Mouse (Mus musculus): ENCODE data around the gene Pnliprp1. TPM values are rescaled to one million over a fixed set of nuclear protein-coding genes. Genes with fewer than 3 reads are reported as not detected.

Gene Pnliprp1
- polyA plus RNA-seq, 1 experiment from 2014 or later = 17.4 TPM

DNA sequence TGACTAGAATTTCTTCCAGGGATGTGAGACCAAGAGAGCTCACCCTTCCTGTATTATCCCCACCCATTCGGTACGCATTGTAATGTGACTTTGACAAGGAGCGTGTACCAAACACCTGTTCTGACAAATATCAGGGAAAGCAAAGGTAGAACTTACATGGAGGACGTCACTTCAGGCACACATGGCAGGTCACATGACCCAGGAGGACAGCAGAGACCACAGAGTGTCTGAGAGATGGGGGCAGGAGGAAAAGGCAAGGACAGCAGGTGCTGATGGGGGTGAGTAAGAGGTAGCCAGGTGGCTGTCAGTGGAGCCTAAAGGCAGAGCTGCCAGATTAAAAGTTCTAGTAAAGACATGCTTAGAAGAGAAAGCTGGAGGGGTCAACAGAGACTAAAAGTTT lies 14.0 kb downstream of the Pnliprp1 start:
- Histone ChIP-seq H3K4me2 (replicated peaks; ENCODE audit: low read depth) (no peak overlapping the region), H3K4me3 (ENCODE audit: low read depth, low read length) (no peak overlapping the region), H3K27me3 (replicated peaks; ENCODE audit: control insufficient read depth, insufficient read depth, low read length) (no peaks in the 10 kb centered on the region), H3K27ac (ENCODE audit: low read depth, low read length) (no peak overlapping the region), H3K36me3 (ENCODE audit: control insufficient read depth, insufficient read depth) (no peaks in the 10 kb centered on the region), H3K9ac (ENCODE audit: low read depth, low read length) (no peak overlapping the region), H3K4me1 (replicated peaks; ENCODE audit: control insufficient read depth, insufficient read depth, low read length) (no peaks in the 10 kb centered on the region), H3K9me3 (ENCODE audit: control insufficient read depth) (no peaks in the 10 kb centered on the region)
- 82% methylated on average over 4 of the region's 4 CpGs for WGBS
- ATAC-seq = no peak
- no peak for TF ChIP-seq CTCF (IDR thresholded peaks at IDR 0.05; ENCODE audit: low read depth)

DNA sequence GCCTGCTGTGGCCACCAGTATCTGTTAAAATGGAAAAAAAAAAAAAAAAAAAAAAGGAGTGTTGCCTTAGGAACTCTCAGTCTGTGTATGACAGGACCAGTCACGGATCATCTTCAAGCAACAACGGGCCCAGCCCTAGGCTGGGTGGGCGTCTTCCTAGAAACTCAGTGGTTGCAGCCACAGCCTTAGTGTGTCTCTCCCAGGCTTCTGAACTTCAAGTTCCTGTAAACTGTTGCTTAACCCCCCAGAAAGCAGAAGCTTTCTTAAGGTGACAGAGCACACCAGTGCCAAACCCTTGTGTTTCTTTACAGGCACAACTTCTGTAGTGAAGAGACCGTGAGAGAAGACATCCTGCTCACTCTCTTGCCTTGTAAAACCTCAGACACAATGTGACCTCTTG lies 15.0 kb downstream of the Pnliprp1 start:
- Histone ChIP-seq H3K4me1 (replicated peaks; ENCODE audit: control insufficient read depth, insufficient read depth, low read length) (no peaks in the 10 kb centered on the region), H3K27me3 (replicated peaks; ENCODE audit: control insufficient read depth, insufficient read depth, low read length) (no peaks in the 10 kb centered on the region), H3K36me3 (ENCODE audit: control insufficient read depth, insufficient read depth) (no peaks in the 10 kb centered on the region), H3K27ac (ENCODE audit: low read depth, low read length) (no peak overlapping the region), H3K9me3 (ENCODE audit: control insufficient read depth) (no peaks in the 10 kb centered on the region), H3K9ac (ENCODE audit: low read depth, low read length) (no peak overlapping the region), H3K4me3 (ENCODE audit: low read depth, low read length) (no peak overlapping the region), H3K4me2 (replicated peaks; ENCODE audit: low read depth) (no peak overlapping the region)
- WGBS = 47% methylated on average over 4 of the region's 4 CpGs
- no peak for TF ChIP-seq CTCF (IDR thresholded peaks at IDR 0.05; ENCODE audit: low read depth)
- ATAC-seq = no peak

DNA sequence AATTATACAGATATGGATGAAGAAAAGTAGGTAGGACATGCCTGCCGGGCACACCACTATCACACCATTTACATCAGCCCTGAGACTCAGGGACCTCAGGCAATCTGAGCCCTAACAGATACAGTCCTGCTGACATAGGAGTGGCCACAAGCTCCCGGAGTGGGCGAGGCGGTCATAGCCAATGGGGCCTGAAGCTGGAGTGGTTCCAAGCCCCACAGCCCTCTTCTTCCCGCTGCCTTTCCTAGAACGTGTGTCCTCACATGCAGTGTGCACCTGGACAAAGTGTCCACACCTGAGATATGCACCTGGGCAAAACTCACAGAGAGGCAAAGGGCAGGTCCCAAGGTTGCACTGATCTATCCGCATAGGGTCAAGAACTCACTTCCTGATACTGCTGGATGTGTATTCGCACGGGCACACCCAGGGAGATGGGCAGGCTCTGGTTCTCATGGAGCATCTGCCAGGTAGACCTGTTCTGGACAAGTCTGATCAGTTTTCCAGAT lies 18.9 kb downstream of the Pnliprp1 start:
- H3K27ac ChIP-seq (ENCODE audit: low read depth, low read length) = no peak overlapping the region
- ATAC-seq = peak; percentile 69
- no peak overlapping the region for H3K4me2 ChIP-seq (replicated peaks; ENCODE audit: low read depth)
- WGBS = 37% methylated on average over 9 of the region's 9 CpGs
- H3K27me3 ChIP-seq (replicated peaks; ENCODE audit: control insufficient read depth, insufficient read depth, low read length) = no peaks in the 10 kb centered on the region
- no peaks in the 10 kb centered on the region for H3K9me3 ChIP-seq (ENCODE audit: control insufficient read depth)
- H3K4me3 ChIP-seq (ENCODE audit: low read depth, low read length) = no peak overlapping the region
- TF ChIP-seq CTCF (IDR thresholded peaks at IDR 0.05; ENCODE audit: low read depth) = no peak
- no peaks in the 10 kb centered on the region for H3K4me1 ChIP-seq (replicated peaks; ENCODE audit: control insufficient read depth, insufficient read depth, low read length)
- no peaks in the 10 kb centered on the region for H3K36me3 ChIP-seq (ENCODE audit: control insufficient read depth, insufficient read depth)
- no peak overlapping the region for H3K9ac ChIP-seq (ENCODE audit: low read depth, low read length)

DNA sequence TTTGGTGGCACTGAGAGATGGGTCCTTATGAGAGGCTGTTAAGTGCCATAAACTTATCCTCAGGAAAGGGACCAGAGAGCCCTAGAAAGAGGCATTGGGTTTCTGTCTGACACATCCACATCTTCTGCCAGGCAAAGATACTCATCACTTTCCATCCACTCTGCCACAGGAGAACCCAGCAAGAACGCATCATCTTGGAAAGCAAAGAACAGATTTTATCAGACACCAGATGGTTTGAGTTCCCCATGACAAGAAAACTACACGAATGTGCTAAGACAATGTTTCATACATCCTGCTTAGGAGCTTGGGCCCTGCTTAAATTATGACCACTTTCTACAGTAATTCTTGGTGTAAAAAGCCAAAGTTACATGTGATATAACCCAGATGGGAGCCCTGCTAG lies 22.1 kb downstream of the Pnliprp1 start:
- Histone ChIP-seq H3K9ac (ENCODE audit: low read depth, low read length) (no peak overlapping the region), H3K9me3 (ENCODE audit: control insufficient read depth) (peaks cover 3% of the 10 kb centered on the region; the same call in 1 of the 2 replicates), H3K4me1 (replicated peaks; ENCODE audit: control insufficient read depth, insufficient read depth, low read length) (no peaks in the 10 kb centered on the region), H3K4me3 (ENCODE audit: low read depth, low read length) (no peak overlapping the region), H3K36me3 (ENCODE audit: control insufficient read depth, insufficient read depth) (no peaks in the 10 kb centered on the region), H3K27me3 (replicated peaks; ENCODE audit: control insufficient read depth, insufficient read depth, low read length) (no peaks in the 10 kb centered on the region), H3K27ac (ENCODE audit: low read depth, low read length) (no peak overlapping the region), H3K4me2 (replicated peaks; ENCODE audit: low read depth) (no peak overlapping the region)
- TF ChIP-seq CTCF (IDR thresholded peaks at IDR 0.05; ENCODE audit: low read depth) = no peak
- whole genome bisulfite sequencing = 79% methylated on average over 2 of the region's 2 CpGs
- no peak for ATAC-seq

DNA sequence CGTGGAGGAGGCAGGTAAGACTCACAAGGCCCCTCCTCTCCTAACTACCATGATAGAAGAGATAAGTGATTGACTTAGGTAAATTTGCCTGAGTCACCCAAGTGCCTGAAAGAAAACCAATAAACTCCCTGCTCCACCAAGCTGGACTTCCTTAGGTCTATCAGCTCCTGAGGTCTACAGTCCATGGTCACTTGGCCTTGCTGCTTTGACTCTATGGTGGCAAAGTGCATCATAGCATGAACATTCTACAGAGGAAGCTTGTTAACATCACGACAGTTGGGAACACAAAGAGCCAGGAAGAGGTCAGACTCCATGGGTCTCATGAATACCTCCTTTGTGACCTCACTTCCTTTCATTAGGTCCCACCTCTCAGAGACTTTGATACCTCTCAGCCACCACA lies 22.8 kb downstream of the Pnliprp1 start:
- H3K9ac ChIP-seq (ENCODE audit: low read depth, low read length) = no peak overlapping the region
- H3K4me1 ChIP-seq (replicated peaks; ENCODE audit: control insufficient read depth, insufficient read depth, low read length) = no peaks in the 10 kb centered on the region
- peak overlapping the region; percentile 15; the same call in 1 of the 2 replicates for H3K27ac ChIP-seq (ENCODE audit: low read depth, low read length)
- H3K4me3 ChIP-seq (ENCODE audit: low read depth, low read length) = no peak overlapping the region
- H3K27me3 ChIP-seq (replicated peaks; ENCODE audit: control insufficient read depth, insufficient read depth, low read length) = no peaks in the 10 kb centered on the region
- TF ChIP-seq CTCF (IDR thresholded peaks at IDR 0.05; ENCODE audit: low read depth) = no peak
- 38% methylated on average over 2 of the region's 2 CpGs for WGBS
- ATAC-seq = peak; percentile 70
- no peaks in the 10 kb centered on the region for H3K36me3 ChIP-seq (ENCODE audit: control insufficient read depth, insufficient read depth)
- peaks cover 3% of the 10 kb centered on the region; the same call in 1 of the 2 replicates for H3K9me3 ChIP-seq (ENCODE audit: control insufficient read depth)
- H3K4me2 ChIP-seq (replicated peaks; ENCODE audit: low read depth) = no peak overlapping the region

DNA sequence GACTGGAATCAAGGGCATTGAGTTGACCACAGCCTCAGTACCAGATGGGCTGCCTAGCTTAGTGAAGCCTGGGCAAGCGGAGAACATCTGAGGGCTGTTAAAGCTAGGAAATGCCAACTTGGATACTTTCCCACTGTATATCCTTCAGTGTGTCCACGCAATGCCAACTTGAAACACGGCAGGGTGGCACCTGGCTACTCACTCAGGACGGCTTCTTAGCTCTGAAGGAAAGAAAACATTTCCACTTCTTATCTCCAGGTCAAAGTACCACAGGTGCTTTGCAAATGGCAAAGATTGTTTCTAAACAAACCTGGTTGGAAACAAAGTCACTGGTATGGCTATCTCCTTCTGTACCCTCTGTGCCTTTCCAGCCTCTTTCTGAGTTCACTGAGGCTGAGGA lies 30.2 kb downstream of the Pnliprp1 start:
- Histone ChIP-seq H3K27ac (ENCODE audit: low read depth, low read length) (peak overlapping the region; percentile 79), H3K4me1 (replicated peaks; ENCODE audit: control insufficient read depth, insufficient read depth, low read length) (peaks cover 13% of the 10 kb centered on the region; the same call in 1 of the 2 replicates), H3K4me2 (replicated peaks; ENCODE audit: low read depth) (peak overlapping the region; percentile 38), H3K36me3 (ENCODE audit: control insufficient read depth, insufficient read depth) (no peaks in the 10 kb centered on the region), H3K27me3 (replicated peaks; ENCODE audit: control insufficient read depth, insufficient read depth, low read length) (no peaks in the 10 kb centered on the region), H3K9ac (ENCODE audit: low read depth, low read length) (no peak overlapping the region; the same call in 1 of the 2 replicates), H3K9me3 (ENCODE audit: control insufficient read depth) (peaks cover 3% of the 10 kb centered on the region; the same call in 1 of the 2 replicates), H3K4me3 (ENCODE audit: low read depth, low read length) (no peak overlapping the region)
- 50% methylated on average over 4 of the region's 4 CpGs for WGBS
- TF ChIP-seq CTCF (IDR thresholded peaks at IDR 0.05; ENCODE audit: low read depth) = no peak
- ATAC-seq = peak; percentile 73
